Mouse (Mus musculus): ENCODE measurements at regions not wholly inside any gene's neighbourhood (a gene's known extent, or its start where the extent isn't known, plus 50 kb on each side); places are given as distances from the start of the nearest gene placed in this dataset.

GRCm38 (mm10) chr5:102395608-102396146 lies 85.5 kb upstream of the Arhgap24 start:
- Histone ChIP-seq H3K9me3 (no peaks in the 10 kb centered on the region), H3K36me3 (no peaks in the 10 kb centered on the region), H3K27me3 (no peaks in the 10 kb centered on the region), H3K4me1 (peaks cover 9% of the 10 kb centered on the region; the same call in 1 of the 2 replicates), H3K4me3 (no peak overlapping the region), H3K4me2 (no peak overlapping the region), H3K27ac (no peak overlapping the region), H3K9ac (no peak overlapping the region)
- no peak for ATAC-seq (ENCODE audit: insufficient number of reproducible peaks, low FRiP score, low TSS enrichment, low read depth)
- 25% methylated on average over 11 of the region's 11 CpGs for WGBS

DNA sequence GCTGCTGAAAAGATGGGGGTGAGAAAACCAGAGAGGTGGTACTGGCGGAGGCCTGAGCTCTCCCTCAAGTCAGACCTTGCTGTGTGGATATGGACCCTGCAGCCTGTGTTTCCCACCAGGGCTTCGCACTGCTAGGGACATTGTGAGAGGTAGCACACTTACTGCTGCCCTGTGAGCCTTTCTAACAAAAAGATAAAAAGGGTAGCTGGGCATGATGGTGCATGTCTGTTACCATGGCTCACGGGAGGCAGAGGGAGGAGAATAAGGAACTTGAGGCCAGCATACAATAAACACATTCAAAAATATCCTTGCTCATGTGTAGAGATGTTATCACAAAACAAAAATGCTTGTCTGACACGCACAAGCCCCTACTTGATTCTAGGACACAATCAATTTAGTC lies 82.2 kb upstream of the Arhgap24 start:
- no peak overlapping the region for H3K27ac ChIP-seq
- peaks cover 9% of the 10 kb centered on the region; the same call in 1 of the 2 replicates for H3K4me1 ChIP-seq
- no peak overlapping the region for H3K9ac ChIP-seq
- ATAC-seq (ENCODE audit: insufficient number of reproducible peaks, low FRiP score, low TSS enrichment, low read depth), result no peak
- H3K36me3 ChIP-seq, result no peaks in the 10 kb centered on the region
- no peaks in the 10 kb centered on the region for H3K27me3 ChIP-seq
- no peak overlapping the region for H3K4me2 ChIP-seq
- H3K9me3 ChIP-seq, result no peaks in the 10 kb centered on the region
- H3K4me3 ChIP-seq, result no peak overlapping the region
- WGBS, result 81% methylated on average over 4 of the region's 4 CpGs

- Histone ChIP-seq H3K4me3 (no peak overlapping the region), H3K36me3 (no peaks in the 10 kb centered on the region), H3K27me3 (no peaks in the 10 kb centered on the region), H3K4me2 (no peak overlapping the region), H3K27ac (no peak overlapping the region), H3K9ac (no peak overlapping the region), H3K9me3 (no peaks in the 10 kb centered on the region), H3K4me1 (peaks cover 9% of the 10 kb centered on the region; the same call in 1 of the 2 replicates)
- 45% methylated on average over 5 of the region's 5 CpGs for WGBS
- no peak for ATAC-seq (ENCODE audit: insufficient number of reproducible peaks, low FRiP score, low TSS enrichment, low read depth)
These were observed 63.5 kb upstream of the Arhgap24 start for GRCm38 (mm10) chr5:102417642-102418041.

DNA sequence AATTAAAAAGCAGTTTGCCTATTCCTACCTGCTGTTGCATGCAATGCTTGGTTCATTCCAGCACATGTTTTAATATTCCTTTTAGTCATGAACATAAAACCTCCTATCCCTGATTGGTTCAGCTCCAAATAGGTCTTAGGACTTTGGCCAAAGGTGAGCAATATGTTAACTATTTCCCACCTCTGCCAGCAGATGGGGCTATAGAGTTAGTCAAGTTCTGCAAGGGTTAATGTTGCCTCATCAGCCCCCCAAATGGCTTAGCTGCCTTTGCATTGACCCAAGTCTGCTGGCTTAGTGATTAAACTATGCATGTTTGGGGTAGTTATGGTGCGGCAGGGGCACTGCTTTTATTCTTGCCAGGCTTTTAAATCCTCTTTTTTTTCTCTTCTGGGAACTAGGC lies 62.1 kb upstream of the Arhgap24 start:
- Histone ChIP-seq H3K4me1 (peaks cover 9% of the 10 kb centered on the region; the same call in 1 of the 2 replicates), H3K9me3 (no peaks in the 10 kb centered on the region), H3K36me3 (no peaks in the 10 kb centered on the region), H3K4me2 (no peak overlapping the region), H3K9ac (no peak overlapping the region), H3K27me3 (no peaks in the 10 kb centered on the region), H3K27ac (no peak overlapping the region), H3K4me3 (no peak overlapping the region)
- ATAC-seq (ENCODE audit: insufficient number of reproducible peaks, low FRiP score, low TSS enrichment, low read depth), result no peak
- 38% methylated on average over 1 of the region's 1 CpGs for WGBS

GRCm38 (mm10) chr5:102424636-102425242 lies 56.5 kb upstream of the Arhgap24 start:
- Histone ChIP-seq H3K36me3 (no peaks in the 10 kb centered on the region), H3K9ac (no peak overlapping the region), H3K9me3 (no peaks in the 10 kb centered on the region), H3K27me3 (no peaks in the 10 kb centered on the region), H3K4me2 (no peak overlapping the region), H3K27ac (no peak overlapping the region), H3K4me1 (no peaks in the 10 kb centered on the region), H3K4me3 (no peak overlapping the region)
- WGBS, result 87% methylated on average over 16 of the region's 16 CpGs
- no peak for ATAC-seq (ENCODE audit: insufficient number of reproducible peaks, low FRiP score, low TSS enrichment, low read depth)

GRCm38 (mm10) chr5:102428310-102428709 lies 52.9 kb upstream of the Arhgap24 start:
- Histone ChIP-seq H3K27ac (no peak overlapping the region), H3K4me1 (no peaks in the 10 kb centered on the region), H3K27me3 (no peaks in the 10 kb centered on the region), H3K4me3 (no peak overlapping the region), H3K4me2 (no peak overlapping the region), H3K9ac (no peak overlapping the region), H3K36me3 (no peaks in the 10 kb centered on the region), H3K9me3 (no peaks in the 10 kb centered on the region)
- no peak for ATAC-seq (ENCODE audit: insufficient number of reproducible peaks, low FRiP score, low TSS enrichment, low read depth)
- WGBS, result 69% methylated on average over 3 of the region's 3 CpGs
